Mouse (Mus musculus) layer of hippocampus, adult 9-10 months (tissue): ENCODE results near the gene Rasgrp1.

Source experiments
- DNase-seq: peaks from one replicate; pipeline ENCODE4 v3.0.0; 2022; ENCODE audit warnings: low spot score

Gene Rasgrp1

DNA sequence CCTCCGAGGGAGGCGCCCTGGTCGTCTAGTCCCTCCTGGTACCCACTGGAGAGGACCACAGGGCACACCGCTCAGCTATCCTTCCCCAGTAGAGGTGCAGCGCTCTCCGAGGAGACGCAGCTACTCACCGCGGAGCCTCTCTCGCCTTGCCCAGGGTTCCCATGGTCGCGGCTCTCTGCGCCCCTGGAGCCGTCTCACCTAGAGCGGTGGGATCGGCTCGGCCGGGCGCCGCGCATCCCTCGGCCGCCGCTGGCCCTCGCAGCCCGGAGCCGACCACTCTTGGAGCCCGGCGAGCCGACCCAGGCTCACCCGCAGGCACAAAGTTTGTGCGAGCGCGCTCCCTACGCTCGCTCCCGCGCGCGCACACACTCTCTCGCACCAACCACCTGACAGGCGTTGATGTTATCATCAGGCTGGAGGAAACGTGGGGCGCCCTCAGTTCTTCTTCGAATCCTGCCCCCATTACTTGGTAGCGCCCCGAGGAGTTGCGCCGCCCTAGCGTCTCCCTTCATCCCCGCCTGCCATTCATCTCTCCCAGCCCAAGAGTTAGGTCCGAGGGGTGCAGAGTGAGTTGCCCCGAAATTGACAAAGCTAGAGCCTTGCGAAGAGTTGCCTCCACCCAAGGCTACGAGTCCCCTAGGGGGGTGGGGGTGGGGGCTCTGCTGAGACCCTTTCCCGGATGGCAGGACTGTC is at the start of gene Rasgrp1:
Rasgrp1 (minus strand) TSS at position 455 of the 693 bp plus-strand sequence.
- DNase-seq: no peak

DNA sequence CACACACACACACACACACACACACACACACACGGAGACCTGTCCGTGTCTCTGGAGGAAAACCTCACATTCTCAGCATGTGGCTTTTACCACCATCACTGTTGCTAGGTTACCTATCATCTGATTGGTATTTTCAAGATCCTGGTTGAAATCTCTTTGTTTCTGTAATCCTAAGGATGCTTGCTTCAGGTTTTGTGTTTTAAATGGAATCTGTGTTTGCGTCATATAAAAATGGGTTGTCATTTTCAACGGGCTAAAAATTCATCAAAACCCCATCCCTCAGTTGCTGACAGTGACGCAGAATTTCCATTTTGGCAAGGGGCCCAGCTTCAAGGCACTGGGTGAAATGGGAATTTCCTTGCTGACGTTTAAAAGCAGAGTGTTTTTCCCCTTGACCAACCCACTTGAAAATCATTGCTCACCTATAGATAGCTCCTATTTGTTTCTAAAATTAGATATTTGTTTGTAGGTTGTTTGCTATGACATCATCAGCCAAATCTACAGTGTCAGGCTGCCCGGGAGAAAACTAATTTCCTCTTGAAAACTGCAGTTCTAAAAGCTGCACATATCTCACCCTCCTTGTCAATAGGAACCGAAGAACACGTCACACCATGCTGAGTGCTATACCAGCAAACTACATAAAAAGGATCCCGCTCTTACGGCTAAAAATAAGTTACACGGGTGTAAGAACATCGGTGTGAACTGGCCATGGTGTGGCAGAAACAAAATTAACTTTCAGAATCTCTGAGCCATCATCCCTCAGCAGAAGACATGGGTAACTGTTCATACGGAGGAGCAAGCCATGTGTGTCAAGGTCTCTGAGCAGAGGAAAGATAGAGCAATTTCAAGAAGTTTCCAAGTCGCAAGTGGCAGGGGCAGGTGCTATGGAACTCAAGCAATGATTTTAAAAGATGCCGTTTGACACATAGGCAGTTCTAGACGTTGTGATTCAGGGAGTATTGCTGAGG is 47.4 kb upstream of the Rasgrp1 start:
- no peak for DNase-seq

DNA sequence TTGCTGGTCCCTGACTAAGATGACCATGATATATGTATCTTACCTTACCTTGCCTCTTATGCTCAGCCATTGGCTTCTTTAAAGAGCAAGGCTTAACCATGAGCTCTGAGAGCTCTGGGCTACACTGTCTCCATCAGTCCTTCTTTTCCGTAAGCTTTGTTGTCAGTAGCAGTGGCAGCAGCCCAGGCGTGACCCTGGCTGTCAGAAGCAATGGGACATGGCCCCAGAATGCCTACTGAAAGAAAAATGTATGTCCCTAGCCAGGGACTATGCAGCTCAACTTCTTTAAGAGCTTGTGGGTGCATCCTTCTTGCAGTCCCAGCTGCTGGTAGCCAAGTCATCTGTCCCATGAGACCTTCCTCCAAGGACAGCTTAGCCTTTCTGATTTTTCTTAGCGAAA is 46.7 kb upstream of the Rasgrp1 start:
- no peak for DNase-seq

DNA sequence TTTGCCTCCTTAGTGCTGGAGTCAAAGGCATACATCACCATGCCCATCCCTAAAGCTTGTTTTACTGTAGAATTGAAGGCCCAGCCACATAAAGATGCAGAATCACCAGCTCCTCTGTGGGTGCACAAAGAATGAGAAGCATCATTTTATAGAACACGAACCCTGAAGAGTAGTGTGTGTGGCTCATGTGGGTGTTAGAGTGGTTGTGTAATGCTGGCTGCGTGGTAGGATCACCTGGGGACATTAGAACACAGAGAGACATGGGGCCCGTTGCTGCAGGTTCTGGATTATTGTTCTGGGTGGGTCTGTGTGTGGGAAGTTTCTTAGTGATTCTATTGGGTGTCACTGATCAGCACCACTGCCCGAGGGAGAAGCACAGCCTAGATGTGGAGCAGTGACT is 45.3 kb upstream of the Rasgrp1 start:
- no peak for DNase-seq

DNA sequence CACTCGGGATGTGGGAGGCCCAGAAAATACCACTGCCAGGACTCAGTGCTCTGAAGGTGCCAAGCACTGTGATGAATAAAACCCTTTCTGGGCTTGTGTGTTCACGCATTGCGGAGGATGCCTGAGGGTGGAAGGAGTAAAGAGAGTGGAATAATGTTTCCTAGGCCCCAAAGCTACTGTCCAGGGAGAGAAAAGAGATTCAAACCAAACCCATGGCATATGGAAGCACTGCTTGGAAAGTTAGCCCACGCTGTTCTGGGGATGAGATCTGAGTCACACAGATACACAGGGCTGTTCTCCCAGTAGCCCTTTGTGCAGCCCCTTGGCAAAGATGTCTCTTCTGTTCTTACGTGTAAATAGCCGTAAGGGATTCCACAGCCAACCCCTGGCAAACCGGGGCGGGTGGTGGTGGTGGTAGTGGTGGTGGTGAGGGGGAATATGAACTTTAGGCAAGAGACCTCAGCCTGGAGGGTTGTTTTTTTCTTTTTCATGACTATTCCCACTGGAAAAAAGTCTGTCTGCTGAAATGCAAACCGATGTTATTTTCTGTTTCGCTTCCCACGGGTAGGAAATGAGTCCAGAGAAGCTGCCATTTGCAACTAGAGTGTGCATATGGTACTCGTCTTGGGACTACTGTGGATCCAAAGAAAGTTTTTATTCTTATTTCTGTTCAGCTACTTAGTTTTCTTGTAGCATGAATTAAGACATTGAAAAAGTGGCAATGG is 44.3 kb upstream of the Rasgrp1 start:
- peak; percentile 45 for DNase-seq

DNA sequence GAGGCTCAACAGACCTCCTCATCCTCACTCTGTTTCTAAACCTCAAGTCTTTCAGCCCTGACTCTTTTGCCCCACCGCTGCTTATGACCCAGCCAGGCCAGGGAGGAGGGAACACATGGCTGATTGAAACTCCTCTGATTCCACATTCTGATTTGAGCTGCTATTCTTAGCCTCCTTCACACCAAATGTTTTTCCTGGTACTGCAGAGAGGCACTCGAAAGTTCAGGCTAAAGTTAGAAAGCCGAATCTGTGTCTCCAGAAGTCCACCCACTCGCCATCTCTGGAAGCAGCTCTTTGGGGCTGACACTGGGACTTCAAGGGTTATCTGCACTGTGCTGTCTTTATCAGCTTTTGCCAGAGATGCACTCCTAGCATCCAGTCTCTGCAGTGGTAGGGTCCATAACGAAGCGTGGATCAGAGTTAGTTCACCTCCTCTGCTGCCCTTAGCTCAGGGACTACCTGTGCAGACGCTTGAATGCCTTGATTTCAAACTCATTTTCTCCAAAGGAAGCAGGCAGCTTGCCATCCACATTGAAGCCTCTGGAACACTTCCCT is 43.3 kb upstream of the Rasgrp1 start:
- no peak for DNase-seq

DNA sequence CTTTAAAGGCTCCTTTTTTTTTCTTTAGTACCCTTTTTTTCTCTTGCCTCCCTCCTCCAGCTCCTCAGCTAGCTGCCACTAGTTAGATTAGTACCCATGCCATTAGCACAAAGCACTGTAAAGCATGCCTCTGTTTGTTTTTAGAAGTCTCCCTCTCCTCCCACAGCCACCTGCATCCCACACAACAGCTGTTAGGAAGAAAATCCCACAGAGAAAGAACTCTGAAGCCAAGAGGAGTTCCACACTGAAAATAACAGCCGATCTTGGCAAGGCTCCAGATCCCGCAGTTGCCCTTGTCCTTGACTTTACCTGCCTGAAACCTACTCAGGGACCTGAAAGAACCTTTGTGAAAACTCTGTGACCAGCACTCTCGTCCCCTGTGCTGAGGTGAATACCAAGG is 38.5 kb upstream of the Rasgrp1 start:
- DNase-seq: no peak

DNA sequence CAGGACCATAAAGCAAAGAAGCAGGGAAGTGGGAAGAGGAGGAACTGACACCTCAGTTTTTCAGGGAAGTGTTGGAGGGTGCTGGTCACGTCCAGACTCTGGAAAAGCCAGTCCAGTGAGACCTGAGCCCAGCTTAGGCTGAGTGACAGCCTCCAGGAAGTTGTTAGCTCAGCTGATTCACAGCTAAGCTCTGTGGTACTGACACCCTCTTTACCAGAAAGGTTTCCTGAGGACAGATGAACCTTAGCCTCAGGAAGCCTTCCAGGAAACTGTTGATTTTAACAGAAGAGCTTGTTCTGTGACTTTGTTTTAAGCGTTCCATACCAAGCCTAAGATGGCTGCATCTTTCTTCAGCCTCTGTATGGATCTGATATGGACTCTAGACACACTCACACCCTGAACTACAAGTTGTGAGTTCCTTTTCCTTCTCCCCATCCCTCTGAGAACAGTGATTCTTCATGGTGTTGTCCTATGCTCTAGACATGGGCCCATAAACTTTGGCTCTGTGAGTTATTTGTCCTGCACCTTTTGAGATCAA is 31.6 kb upstream of the Rasgrp1 start:
- DNase-seq: no peak

DNA sequence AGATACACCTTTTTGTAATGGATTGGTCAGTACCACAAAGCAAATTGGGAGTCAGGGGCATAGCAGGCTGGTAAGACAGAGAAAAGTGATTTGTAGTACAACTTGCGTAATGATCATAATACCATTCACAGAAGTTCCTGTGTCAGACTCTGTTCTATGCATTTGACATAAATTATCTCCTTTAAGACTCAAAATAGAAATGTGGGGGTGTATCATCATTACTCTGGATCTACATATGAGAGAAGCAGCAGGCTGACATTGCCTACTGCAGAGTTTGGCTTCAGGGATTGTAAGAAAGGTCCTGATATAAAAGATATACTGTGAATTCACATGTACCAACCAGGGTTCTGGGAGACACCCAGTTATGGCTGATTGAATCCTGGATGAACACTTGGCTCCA is 28.9 kb upstream of the Rasgrp1 start:
- DNase-seq: no peak

DNA sequence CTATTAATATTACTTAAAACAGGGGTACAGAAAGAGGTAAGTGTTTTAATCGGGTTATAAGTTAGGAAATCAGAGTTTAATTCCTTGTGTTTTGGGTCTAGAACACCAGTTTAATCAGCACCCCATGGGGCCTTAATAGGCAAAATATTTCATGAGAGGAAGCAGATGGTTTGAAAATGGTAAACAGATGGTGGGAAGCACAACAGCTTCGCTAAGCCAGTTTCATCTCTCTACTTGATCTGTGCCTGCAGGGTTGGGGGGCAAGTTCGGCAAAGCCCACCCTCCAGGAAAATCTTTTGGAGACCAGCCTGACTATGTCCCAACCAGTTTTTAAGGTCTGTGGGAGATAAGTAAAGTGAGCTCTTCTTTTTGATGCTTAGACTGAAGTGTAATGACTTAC is 23.7 kb upstream of the Rasgrp1 start:
- no peak for DNase-seq

DNA sequence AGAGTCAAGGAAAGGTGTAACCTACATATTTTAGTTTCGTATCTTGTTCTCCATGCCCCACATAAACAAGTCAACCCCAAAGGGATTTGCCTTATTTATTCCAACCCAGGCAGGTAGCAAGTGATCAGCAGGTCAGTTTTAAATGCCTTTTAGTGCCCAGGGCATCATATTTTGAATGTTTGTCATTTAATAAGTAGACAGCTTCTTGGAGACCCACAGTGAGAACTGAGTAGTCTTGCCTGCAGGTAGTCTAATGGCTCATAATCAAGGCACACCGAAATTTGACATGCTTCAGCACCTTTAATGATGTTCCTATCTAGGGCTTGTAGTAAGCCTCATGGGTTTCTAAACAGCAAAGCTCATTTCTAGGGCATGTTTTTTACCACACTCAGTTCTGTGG is 21.3 kb upstream of the Rasgrp1 start:
- no peak for DNase-seq

DNA sequence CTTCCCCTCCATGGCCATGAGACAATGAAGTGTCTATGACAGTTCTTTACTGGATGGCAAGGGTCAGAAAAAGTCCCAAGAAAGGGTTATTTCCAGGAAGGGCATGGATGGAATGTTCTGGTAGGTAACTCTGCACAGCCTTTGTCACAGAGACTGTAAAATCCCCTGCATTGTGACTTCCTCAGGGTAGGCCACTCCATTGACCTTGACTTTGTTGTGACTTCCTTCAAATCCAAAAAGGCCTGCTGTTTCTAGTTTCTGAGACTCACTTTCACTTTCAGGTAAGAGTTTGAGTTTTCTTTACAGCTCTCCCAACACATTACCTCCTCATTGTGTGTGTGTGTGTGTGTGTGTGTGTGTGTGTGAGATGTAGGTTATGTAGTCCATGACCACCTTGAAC is 15.1 kb upstream of the Rasgrp1 start:
- no peak for DNase-seq

DNA sequence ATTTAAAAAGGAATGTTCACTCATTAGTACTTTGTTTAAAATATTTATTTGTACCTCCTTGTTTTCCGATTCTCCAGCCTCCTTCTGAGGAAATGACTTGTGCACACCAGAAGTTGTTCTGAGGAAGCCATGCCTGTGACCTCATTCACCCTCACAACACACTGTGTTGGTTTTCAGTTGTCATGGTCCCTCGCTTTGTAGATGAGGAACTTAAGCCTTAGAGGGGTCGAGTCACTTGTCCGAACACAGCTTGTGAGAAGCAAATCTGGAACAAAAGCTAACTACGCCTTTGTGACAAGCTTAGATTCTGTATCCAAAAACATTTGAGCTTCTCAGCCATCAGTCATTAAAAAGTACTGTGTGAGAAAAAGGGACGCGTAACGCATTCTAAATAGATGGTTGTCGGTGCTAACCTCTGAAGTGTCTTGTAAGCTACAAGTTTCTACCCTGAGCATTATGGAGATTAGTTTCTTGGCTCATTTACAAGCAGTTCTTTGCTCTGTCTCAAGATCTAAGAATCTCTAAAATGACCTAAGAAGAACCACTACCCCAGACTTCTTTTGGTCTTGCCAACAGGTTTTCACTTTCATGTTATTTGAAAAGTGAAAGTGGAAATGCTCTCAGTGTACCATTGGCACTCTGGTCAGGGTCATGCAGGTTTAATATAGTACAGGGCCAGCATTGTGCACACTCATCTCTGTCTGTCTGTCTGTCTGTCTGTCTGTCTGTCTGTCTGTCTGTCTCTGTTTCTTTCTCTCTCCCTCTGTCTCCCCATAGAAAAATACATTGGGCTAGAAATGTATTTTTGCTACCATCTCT is 9.7 kb upstream of the Rasgrp1 start:
- DNase-seq: no peak

DNA sequence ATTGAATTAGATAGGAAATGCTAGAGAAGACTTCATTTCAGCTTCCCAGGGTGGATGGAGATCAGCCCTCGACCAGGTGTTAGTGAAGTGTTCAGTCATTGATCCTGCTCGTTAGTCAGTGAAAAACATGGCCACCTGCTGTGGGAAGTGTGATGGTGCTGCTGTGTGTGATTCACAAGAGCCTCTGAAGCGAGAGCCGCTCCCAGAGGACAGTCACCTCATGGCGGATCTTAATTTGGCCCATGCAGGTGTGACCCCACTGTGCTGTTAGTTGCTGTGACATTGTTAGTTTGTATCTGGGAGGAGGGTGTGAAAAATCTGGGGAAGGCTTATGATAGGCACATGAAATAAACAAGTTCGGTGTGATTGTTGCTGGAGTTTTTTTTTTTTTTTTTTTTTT is 7.3 kb upstream of the Rasgrp1 start:
- no peak for DNase-seq

DNA sequence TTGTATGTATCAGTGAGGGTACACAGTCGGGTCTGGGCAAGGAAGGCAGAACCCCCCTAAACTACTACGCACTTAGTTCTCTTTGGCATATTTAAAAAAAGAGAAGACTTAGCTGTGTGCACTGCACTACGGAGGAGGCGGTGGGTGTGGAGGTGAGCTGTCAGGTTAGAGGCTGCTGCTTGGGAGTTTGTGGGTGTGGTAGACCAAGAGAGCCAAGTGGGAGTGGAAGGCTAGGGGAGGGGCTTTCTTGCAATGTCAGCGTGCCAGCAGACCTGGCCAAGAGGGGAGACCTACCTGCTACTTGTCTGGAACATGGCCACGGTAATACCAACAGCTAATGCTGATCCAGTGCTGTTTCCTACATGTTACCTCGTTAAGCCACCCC is 431 bp upstream of the Rasgrp1 start:
- no peak for DNase-seq

DNA sequence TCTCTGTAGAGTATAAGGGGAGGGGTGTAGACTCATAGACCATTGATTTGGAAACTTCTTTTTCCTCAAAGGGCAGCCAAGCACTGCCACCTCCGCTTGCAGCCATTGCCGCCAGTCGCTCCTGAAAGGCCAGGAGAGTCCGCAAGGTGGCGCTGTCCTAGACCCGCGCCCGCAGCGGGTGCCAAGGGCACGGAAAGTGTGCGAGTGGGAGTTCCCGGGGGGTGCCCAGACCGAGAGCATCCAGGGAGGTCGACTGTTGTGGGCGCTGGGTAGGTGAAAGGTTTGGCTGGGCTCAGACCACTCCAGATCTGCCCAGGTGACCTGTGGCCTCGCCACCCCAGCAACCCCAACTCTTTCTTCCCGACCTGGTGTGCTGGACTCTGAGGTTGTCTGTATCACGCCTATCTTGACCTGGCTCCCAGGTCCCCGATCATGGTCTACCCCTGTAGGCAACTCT is 683 bp downstream of the Rasgrp1 start:
- DNase-seq: no peak

DNA sequence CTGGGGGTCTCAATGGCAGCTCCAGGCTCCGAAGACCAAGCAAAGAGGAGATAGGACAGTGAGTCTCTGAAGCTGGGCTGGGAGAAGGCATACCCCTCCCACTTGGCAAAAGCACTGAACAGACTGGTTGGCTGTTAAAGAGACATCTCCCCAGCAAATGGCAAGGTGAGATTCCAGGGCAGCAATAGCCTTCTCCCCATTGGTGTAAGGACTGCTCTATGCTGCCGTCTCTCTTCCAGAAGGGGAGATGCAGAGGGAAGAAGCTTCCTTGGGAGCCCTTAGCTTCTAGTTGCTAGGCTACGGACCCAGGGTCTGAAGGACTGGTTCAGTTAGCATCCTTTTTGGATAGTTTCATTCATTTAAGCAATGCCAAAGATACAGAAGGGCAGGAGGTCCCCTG is 4.3 kb downstream of the Rasgrp1 start:
- DNase-seq: no peak

DNA sequence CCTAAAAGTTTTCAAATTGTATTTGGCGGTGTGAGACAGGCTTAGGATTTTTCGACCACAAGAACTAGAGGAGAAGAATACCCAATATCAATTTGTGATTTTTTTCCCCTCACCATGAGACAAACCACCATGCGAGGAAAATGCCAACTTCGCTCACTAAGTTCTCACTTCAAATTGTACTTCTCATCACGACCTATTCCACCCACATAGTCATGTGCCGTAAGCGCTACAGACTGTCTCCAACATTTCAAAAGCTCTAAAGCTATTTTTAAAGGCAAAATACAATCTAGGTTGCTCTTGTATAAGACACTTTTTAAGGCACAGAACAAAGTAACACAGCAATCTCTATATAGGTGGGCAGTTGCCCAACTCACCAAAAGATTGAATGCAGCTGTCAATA is 4.9 kb downstream of the Rasgrp1 start:
- DNase-seq: no peak

DNA sequence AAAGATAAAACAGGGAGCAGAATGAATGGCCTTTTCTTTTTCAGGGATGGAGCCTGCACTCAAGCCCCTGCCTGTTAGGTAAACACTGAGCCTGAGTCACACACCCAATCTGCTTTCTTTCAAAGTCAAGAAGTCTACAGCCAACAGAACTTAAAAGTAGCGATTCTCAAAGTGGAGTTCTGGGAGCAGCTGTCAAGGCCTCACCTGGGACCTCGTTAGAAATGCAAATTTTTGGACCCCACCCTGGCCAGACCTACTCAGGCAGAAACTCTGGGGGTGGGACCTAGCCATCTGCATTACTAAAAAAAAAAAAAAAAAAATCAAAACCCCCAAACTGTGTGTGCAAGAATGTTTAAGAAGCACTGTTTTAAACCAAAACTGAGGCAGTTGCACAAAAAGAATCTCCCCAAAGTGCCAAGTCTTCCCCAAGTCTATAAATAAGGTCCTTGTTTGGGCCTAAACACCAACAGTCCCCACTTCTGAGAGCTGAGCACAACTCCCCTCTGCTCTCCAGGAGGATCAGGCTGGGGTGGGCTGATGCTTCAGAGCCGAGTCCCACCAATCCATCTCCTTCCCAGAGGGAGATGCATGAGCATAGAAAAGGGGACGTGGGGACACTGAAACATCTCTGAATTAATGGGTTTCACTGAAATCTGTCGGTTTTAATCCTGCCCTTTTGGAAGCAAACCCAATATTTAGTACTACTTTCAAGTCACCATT is 5.7 kb downstream of the Rasgrp1 start:
- no peak for DNase-seq

DNA sequence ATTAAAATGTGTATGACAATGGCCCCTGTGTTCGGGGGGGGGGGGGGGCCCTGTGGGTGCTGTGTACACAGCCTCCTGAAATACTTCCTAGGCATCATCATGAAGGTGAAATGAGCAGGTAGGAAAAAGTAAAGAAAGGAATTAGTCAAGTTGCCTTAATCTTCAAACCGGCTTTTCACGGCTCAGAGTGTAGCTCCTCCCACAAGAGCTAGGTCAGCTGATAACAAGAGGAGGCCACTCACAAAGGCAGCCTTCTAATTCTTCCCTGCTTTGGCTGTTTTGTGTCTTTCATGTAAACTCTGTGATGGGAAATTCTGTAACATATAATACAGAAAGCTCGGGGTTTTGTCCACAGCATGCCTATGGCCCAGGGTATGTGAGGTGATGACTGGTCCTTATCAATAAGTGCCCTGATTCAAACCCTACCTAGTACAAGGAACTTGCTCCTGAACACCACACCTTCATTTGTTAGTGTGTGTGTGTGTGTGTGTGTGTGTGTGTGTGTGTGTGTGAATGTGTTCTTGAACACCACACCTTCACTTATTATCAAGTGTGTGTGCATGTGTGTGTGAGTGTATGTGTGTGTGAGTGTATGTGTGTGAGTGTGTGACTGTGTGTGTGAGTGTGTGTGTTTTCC is 7.1 kb downstream of the Rasgrp1 start:
- no peak for DNase-seq
